Mouse (Mus musculus) monocyte, adult 5-6 weeks (primary cell): ENCODE measurements around the gene Trim12c. TPM values are rescaled to one million over a fixed set of nuclear protein-coding genes. Genes with fewer than 3 reads are reported as not detected.

Experiments used
- total RNA-seq: library from RNA; stranded (forward); fragments of 200-1000, 200-491, 200-594 nt; gene quantifications from 3 replicates; pipeline ENCODE4 v1.2.3, GENCODE M21; 2017

Trim12c gene
- total RNA-seq, 1 experiment from 2014 or later: 51.5 TPM

Other genes with a start within 250 kb of the Trim12c start
- not detected in 3 replicates for gene Olfr646, start 248.5 kb downstream of the Trim12c start, total RNA-seq
- gene Ubqln5, start 223.5 kb downstream of the Trim12c start, total RNA-seq: not detected in 3 replicates
- not detected in 3 replicates for gene Olfr643, start 216.0 kb downstream of the Trim12c start, total RNA-seq
- gene Ubqln3, start 210.1 kb downstream of the Trim12c start, total RNA-seq: 0.21 TPM in 1 of 3 replicates, not detected in the others
- gene Ubqlnl, start 202.8 kb downstream of the Trim12c start, total RNA-seq: not detected in 3 replicates
- gene Olfm5, start 188.5 kb downstream of the Trim12c start, total RNA-seq: not detected in 3 replicates
- gene Olfr648, start 170.0 kb downstream of the Trim12c start, total RNA-seq: not detected in 3 replicates
- gene Olfr649, start 157.4 kb downstream of the Trim12c start, total RNA-seq: not detected in 3 replicates
- gene Trim6, start 134.6 kb downstream of the Trim12c start, total RNA-seq: 0.21 to 1.6 TPM in 2 of 3 replicates, not detected in the other
- 41.8 to 60.5 TPM (median 42.8 TPM) in 3 replicates for gene Trim34a, start 108.9 kb downstream of the Trim12c start, total RNA-seq
- gene Trim5, start 65.3 kb downstream of the Trim12c start, total RNA-seq: 16.7 to 39.3 TPM (median 25.4 TPM) in 3 replicates
- gene Trim12a, start 37.9 kb downstream of the Trim12c start, total RNA-seq: 151 to 341 TPM (median 152 TPM) in 3 replicates
- 1.6 to 6.2 TPM (median 1.8 TPM) in 3 replicates for gene Trim34b, start 23.9 kb downstream of the Trim12c start, total RNA-seq
- 23.5 to 27.5 TPM (median 27.2 TPM) in 3 replicates for gene Trim30b, start 16.5 kb upstream of the Trim12c start, total RNA-seq
- gene Trim30c, start 47.5 kb upstream of the Trim12c start, total RNA-seq: 0.58 to 1.1 TPM in 2 of 3 replicates, not detected in the other
- 50.5 to 91.1 TPM (median 54.1 TPM) in 3 replicates for gene Trim30a, start 111.8 kb upstream of the Trim12c start, total RNA-seq
- gene Trim30d, start 154.5 kb upstream of the Trim12c start, total RNA-seq: 26.0 to 47.8 TPM (median 29.6 TPM) in 3 replicates
- not detected in 3 replicates for gene Olfr651, start 196.8 kb upstream of the Trim12c start, total RNA-seq
- gene Olfr652, start 207.5 kb upstream of the Trim12c start, total RNA-seq: not detected in 3 replicates
- gene Olfr653, start 224.0 kb upstream of the Trim12c start, total RNA-seq: not detected in 3 replicates
- 0.67 TPM in 1 of 3 replicates, not detected in the others for gene Olfr654, start 233.7 kb upstream of the Trim12c start, total RNA-seq
- not detected in 3 replicates for gene Olfr655, start 248.4 kb upstream of the Trim12c start, total RNA-seq